Mouse (Mus musculus): ENCODE data around the gene Gucy2f.
A peak's percentile ranks its signal among the peaks of the same experiment; 100 is the strongest.
"Not testable (repeated sequence)": the region's sequence is repeated elsewhere in the genome, so short reads cannot be mapped to it uniquely, and the experiment has no call there.

Gucy2f gene

DNA sequence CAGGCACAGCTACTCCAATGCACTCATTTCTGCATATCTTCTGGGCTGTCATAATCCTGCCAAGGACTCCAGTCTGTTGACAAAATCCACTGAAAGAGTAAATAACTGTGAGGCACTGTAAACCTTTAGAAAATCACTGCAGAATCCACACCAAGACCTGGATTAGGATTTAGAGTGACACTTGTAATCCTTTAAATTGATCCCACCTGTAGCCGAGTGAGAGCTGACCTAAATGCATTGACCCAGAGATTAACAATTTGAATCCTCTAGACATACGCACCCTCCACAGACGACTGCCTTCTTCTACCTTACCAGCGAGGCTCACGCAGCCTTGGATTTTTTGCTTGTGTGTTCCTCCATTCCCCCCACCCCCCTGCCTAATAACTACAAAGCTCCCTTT is at the start of gene Gucy2f:
Gene Gucy2f, minus strand, starts transcription at position 101 of the 400 bp plus-strand sequence.
- DNase-seq (ENCODE audit: extremely low read depth, low read depth, low spot score), result no peak

DNA sequence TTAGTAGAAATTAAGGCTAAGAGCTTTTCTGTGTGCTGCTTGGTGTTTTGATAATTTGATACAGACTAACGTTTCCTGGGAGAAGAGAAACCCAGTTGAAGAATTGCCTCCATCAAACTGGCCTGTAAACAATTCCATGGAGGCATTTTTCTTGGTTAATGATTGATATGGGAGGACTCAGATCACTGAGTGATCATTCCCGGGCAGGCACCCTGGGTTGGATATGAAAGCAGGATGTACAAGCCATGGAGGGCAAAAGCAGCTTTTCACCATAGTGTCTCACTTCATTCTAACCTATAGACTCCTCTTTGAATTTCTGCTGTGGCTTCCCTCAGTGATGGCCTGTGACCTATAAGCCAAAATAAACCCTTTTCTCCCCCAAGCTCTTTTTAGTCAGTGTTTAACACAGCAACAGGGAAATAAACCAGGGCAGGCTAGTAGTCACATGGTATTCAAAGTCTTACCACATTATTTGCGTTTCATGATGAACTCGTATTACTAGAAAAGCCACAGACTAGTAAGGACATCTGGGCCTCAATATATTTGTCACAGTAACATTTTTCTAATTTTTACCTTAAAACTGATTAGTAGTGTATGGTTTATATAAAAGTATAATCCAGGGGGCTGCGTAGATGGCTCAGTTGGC is 49.1 kb upstream of the Gucy2f start:
- no peak for DNase-seq (ENCODE audit: extremely low read depth, low read depth, low spot score)

DNA sequence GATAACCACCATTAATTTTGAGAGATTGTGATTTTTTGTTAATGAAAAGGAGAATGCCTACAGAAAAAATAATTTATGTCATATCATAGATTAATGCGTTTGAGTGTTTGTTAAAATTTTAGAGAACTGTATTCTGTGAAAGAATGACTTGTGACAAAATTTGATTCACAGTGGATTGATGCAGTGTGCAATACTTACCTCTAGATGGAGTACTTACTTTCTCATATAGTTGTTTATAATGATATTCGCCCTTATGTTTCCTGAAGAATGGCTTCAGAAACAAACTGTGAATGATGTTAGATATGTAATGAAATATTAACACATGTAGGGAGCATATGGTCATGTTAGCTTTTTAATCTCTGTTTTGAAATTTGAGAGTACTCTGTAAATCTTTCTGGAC is 40.4 kb upstream of the Gucy2f start:
- DNase-seq (ENCODE audit: extremely low read depth, low read depth, low spot score), result no peak

DNA sequence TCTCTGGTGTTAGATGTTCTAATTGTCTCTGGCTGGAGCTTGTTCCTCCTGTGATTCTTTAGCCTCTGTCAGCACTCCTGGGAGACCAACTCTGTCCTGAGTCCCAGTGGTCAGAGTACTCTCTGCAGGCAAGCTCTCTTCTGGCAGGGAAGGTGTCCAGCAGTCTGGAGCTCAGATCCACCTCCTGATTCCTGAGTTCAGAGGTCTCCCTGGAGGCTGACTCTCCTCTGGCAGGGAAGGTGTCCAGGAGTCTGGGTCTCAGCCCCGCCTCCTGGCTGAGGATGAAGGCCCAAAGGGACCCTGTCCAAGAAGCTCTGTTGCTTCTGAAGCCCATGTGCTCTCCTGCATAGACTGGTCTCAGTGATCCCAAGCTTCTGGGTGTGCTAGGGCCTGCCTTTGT is 39.4 kb upstream of the Gucy2f start:
- DNase-seq (ENCODE audit: extremely low read depth, low read depth, low spot score), result not testable (repeated sequence)

DNA sequence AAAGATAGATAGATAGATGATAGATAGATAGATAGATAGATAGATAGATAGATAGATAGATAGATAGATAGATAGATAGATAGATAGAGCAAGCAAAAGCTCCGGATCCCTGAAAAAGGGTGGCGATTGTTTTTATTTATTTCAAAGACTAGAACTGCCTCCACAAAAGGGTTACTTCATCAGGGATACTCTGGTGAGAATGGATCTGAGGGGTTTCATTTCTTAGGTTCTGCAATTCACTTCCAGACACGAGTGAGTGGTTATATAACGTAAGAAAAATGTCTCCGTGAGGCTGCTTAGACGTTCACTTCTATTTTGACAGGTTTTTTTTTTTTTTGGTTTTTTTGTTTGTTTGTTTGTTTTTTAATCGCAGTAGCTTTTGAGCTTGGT is 32.0 kb upstream of the Gucy2f start:
- DNase-seq (ENCODE audit: extremely low read depth, low read depth, low spot score), result no peak

DNA sequence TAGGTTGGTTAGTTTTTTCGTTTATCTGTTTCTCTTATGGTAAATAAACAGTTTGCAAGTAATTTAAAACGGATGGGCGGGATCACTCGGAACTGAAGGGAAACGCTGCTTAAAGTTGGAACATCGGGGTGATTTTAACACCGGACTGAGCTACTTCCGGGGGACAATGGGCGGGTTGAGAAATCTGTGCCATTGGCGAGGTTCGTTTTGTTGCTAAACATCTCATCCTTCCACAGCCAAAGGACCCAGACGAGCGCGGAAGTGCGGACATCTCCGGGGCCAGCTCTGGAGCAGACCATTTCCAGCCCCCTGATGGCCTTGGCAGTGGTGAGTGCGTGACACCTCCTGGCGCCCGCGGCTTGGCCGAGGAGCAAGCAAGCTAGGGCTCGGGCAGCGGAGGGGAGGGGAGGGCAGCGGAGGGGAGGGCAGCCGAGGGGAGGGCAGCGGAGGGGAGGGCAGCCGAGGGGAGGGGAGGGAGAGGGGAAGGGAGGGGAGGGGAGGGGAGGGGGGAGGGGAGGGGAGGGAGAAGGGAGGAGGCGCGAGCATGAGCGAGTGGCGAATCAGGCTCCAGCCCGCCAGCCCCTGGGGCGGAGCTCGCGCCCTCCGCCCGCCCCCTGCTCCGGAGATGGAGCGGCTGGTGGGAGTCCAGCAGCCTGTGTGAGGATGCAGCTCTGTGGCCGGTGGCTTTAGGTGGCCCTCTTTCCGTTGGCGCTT is 31.5 kb upstream of the Gucy2f start:
- DNase-seq (ENCODE audit: extremely low read depth, low read depth, low spot score), result peak; percentile 8

DNA sequence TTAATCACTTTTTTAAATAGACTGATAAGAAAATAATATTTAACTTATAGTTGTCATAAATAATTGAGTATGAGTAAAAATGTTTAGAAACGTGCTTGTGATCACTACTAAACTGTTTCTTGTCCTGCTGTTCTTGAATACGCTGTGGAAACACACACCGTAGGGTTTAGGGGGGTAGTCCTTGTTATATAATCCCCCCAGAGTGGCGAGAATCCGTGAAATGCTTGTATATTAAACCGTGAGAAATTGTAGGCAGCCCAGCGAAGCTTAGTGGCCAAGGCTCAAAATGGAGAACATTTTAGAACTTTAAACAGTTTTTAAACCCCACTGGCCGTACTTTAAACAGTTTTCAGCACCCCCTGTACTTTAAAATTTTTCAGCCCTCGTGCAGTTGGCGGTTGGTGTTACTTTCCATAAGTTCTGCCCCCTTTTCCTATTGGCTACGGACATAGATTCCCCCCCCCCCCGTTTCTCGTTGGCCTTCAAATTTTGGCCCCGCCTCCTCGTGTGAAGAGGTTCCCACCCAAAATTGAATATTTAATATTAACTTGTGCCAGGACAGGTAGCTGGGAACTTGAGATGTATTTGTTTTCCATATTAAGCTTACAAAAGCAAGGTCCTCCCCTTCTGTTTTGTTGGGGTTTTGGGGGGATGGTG is 30.8 kb upstream of the Gucy2f start:
- peak; percentile 16 for DNase-seq (ENCODE audit: extremely low read depth, low read depth, low spot score)

DNA sequence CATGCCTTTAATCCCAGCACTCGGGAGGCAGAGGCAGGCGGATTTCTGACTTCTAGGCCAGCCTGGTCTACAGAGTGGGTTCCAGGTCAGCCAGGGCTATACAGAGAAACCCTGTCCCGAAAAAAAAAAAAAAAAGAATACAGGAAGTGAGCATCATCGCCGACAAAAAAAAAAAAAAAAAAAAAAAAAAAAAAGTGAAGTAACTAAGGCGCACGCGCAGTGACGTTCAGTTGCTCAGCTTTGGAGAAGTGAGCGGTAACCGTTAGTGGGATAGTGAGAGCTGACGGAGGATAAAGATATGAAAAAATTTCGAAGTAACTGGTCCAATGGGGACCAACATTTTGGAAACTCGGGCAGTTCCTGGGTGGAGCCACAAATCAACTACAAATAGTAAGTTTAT is 29.8 kb upstream of the Gucy2f start, which contains the start of gene Nxt2:
Gene Nxt2, plus strand, starts transcription at position 229 of the 400 bp plus-strand sequence.
- no peak for DNase-seq (ENCODE audit: extremely low read depth, low read depth, low spot score)

DNA sequence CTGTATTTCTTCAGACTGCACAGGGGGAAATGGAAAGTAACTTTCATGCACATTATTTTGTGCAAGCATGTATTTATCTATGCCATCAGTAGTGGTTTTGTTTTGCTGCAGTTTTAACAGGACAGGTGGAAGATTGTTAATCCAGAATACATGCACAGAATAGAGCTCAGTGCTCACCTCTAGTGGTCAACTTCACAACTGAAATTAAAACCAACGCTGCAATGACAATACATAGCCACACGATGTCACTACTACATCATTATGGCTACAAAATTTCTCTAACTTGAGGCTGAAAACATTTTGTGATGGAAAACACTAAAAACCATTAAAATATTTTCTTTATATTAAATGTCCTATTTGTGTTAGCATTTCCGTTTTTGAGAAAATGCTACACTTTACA is 3.6 kb upstream of the Gucy2f start:
- no peak for DNase-seq (ENCODE audit: extremely low read depth, low read depth, low spot score)

DNA sequence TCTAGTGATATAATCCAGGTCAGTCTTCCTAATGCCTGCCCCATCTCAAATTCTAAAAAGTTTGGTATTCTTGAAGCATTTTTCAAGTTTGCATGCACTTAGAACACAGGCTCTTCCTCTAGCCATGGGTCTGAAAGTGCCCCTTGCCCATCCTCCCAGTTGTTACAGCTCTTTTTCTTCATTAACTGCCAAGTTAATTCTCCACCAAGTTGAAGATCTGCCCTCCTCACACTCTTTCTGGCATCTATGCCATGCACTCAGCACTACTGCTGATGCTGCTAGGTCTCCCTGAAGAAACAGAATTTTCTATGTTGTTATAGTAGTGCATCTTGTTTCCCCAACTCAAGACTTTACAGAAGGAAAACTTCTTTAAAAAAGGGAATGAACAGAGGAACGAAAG is 1.2 kb downstream of the Gucy2f start:
- DNase-seq (ENCODE audit: extremely low read depth, low read depth, low spot score), result no peak

DNA sequence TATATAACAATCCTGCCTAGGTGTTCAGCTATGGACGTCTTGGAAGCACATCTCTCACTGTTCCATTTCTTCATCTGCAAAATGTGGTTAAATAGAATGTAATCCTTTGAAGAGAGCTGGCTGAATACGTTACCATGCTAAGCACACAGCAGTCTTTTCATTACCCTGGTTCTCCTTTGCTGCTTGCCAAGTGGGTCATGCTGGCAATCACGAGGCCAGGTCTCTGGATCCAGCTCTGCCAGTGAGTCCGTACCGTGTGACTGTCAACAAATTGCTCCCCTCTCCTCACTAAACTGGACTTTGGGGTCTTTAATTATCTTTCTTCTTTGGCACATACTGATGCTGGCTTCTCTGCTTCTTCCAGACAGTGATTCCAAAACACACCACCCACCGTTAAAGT is 2.3 kb downstream of the Gucy2f start:
- no peak for DNase-seq (ENCODE audit: extremely low read depth, low read depth, low spot score)

DNA sequence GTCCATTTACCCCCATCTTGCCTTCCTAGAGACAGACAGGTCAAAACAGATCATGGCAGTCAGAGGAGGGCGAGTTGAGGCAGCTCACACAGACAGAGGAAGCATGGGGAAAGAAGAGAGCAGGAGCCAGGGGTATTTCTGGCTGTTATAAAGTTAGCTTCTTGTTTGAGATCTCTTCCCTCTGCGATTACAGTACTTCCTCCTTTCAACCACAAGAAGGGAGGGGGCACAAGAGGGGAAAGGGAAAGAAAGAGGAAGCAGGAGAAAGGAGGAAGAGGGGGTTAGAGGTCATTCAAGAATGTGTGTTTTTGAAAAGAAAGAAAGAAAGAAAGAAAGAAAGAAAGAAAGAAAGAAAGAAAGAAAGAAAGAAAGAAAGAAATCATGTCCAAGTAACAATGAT is 6.4 kb downstream of the Gucy2f start:
- no peak for DNase-seq (ENCODE audit: extremely low read depth, low read depth, low spot score)

DNA sequence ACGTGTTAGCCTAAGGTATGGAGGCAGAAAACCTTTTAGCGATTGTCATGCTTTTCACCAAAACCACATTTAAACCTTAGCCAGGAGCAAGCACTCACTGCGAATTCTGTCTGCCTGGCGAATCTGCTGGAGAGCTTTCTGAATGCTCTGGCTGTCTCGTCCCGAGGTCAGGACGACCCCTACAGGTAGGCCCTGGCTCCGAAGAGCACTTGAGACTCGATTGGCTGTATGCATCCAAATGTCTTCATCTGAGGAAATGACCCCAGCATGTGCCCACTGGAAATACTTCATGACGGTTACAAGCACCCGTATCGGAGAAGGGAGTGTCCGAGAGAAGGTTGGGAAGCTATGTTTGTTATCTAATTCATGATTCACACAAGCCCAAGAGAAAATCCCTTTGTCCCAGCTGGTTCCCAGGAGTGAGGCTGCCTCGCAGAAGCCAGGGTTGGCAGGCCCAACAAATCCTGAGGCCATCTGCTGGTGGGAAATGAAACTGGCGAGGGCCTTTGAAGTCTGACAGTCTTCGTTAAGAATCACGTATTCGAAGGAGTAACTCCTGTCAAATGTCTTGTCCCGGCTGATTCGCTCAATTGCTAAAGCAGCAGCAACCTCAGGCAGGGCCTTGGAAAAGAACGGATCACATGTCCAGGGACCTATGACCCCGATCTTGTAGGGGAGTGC is 7.6 kb downstream of the Gucy2f start:
- no peak for DNase-seq (ENCODE audit: extremely low read depth, low read depth, low spot score)

DNA sequence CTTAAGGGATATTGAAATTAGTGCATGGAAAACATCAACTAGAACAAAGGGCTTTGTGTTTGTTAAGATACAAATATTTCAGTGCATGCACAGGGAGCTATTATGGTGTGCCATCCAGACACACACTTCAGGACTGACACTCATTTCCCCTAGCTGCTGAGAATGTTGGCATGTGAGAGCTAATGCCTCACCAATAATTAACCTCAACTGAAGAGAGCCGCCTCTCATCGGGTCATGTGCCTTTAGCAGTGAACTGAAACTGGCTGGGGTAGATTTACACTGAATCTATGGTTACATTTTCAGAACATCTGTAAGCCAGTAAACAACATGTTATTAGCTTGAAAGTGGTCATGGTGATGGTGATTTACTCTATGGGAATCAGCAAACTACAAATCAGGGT is 14.7 kb downstream of the Gucy2f start:
- no peak for DNase-seq (ENCODE audit: extremely low read depth, low read depth, low spot score)

DNA sequence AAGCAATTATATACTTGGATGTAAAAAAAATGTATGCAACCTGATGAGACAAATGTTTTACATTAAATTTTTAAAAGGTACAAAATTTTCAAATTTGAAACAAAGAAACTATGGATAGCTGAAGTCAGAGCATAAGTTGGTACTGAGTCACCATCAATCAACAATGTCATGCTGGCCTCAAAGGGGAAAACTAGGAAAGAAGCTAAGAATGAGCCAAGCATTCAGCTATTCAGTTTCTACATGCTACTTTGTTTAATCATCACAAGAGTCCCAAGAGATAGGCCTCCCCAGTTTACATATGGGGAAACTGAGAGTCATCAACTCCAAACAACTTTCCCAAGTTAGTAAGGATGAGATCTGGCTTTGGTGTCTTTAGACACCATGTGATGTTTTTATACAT is 19.8 kb downstream of the Gucy2f start:
- DNase-seq (ENCODE audit: extremely low read depth, low read depth, low spot score), result no peak

DNA sequence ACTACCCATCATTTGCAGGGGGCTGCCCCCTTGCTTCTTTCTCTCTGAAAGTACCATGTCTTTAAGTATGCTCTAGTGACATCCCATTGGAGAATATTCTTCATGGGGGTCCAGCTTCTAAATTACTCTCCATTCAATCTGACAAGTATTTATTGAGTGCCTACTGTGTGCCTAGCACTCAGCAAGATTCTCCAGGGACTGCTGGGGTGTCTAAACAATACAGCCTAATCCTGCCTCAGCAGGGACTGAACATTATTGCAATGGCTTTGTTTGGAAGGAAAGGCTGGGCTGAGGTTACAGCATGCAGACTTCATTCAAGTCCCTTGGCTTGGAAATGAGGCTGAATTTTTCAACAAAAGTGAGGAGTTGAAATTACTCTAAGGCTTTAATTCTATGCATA is 81.0 kb downstream of the Gucy2f start:
- DNase-seq (ENCODE audit: extremely low read depth, low read depth, low spot score), result no peak

DNA sequence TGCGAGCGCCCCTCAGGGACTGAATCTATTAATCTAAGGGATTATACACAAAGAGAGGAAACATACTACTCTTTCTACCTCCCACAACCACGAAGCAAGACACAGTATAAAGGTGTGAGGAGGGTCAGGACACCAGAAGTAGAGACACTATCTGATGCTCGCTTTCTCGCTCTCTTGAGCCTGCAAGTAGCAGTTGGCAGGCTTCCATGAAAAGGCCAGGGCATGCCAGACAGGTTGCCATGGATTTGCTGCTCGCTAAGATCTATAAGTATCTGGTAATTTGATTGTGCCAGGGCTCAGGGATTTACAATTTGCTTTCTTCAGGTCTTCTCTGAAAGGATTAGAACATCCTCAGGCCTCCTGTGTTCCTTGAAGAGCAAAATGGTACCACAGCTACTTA is 85.5 kb downstream of the Gucy2f start:
- DNase-seq (ENCODE audit: extremely low read depth, low read depth, low spot score), result no peak

DNA sequence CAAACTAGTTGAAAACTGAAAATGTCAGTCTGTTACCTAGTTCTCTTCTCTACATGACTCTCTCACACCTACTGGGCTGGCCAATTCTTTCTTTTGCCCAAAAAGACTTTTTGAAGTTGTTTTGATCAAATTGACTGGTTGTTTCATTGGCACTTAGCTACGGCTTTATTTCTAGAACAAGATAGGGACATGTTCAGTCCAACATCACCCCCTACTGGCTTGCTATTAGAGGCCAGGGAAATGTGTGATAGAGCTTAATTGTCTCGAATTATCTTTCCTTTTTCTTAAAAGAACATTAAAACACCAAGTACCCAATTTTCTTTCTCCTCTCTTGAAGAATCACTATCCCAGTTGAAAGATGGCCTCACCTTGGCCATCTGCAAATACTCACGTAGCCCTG is 99.8 kb downstream of the Gucy2f start:
- DNase-seq (ENCODE audit: extremely low read depth, low read depth, low spot score), result no peak

DNA sequence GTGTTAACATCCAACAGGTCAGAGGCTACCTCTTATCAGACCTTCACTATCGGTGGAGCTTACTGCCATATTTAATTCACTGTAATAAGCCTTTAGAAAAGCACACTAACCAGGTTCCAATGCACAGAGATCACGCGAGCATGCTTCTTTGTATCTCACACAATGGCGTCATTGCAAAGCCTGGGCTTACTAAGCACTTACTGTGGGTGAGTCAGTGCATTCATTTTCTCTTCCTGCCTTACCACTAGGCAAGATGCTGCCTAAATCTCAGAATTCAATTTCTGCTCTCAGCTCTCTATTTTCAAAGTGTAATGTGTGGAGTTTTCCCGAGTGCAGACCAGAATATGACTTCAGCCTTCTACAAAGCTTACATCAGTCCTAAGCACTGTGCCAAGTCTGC is 101.2 kb downstream of the Gucy2f start:
- no peak for DNase-seq (ENCODE audit: extremely low read depth, low read depth, low spot score)

DNA sequence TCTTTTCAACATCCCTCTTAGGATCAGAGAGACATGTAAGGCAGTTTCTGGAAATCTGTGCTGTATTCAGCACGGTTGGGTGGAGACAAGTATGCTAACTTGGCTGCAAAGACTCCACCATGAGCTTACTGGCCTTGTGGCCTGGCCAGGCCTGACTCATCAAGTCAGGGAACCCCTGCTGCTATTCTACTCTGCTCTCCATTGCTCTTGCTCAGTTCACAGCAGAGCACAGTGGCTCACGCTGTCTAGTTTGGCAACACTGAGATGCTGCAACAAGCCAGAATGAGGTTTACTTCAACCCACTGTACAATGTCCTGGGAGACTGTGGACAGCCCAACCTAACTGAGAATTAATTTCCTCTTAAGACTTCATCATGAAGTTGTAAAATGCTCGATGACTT is 134.1 kb downstream of the Gucy2f start:
- no peak for DNase-seq (ENCODE audit: extremely low read depth, low read depth, low spot score)
